Mouse (Mus musculus) cerebellum, adult 2 months (tissue): ENCODE data around the gene E2f1. TPM values are rescaled to one million over a fixed set of nuclear protein-coding genes. Genes with fewer than 3 reads are reported as not detected.

Experiments used
- DNase-seq, 2 experiments: peaks; one replicate each; pipeline ENCODE4 v3.0.0; 2021
- H3K27ac ChIP-seq: fragments of 200-500 bp; 2 replicates; pipeline ENCODE4 v1.5.1; 2012; ENCODE audit warnings: low read length, control low read depth, inconsistent platforms; ENCODE audit not compliant: insufficient read depth
- H3K27me3 ChIP-seq: fragments of 200-500 bp; 2 replicates; pipeline ENCODE4 v1.6.1; 2012; ENCODE audit warnings: inconsistent platforms, mild to moderate bottlenecking, low read length, moderate library complexity; ENCODE audit not compliant: control insufficient read depth, insufficient read depth
- H3K4me1 ChIP-seq: fragments of 200-500 bp; 2 replicates; pipeline ENCODE4 v1.6.1; 2011; ENCODE audit warnings: low read length; ENCODE audit not compliant: control insufficient read depth, insufficient read depth
- H3K4me3 ChIP-seq: fragments of 200-500 bp; replicated peaks from 2 replicates; pipeline ENCODE3; 2011; ENCODE audit warnings: mild to moderate bottlenecking, low read depth, low read length, control low read depth; ENCODE audit not compliant: insufficient read depth
- CTCF ChIP-seq: fragments of 200-500 bp; IDR thresholded peaks from 2 replicates; pipeline ENCODE4 v1.5.1; 2011; ENCODE audit warnings: low read depth, mild to moderate bottlenecking, control low read depth, low read length, moderate library complexity, borderline replicate concordance; ENCODE audit not compliant: insufficient read depth
- POLR2A ChIP-seq: fragments of 200-500 bp; IDR thresholded peaks from 2 replicates; pipeline ENCODE4 v1.6.1; 2011; ENCODE audit warnings: low read length, control low read depth, borderline replicate concordance; ENCODE audit not compliant: insufficient read depth
- WGBS: fragments of 180-500 bp; shearing (Covaris S2); methylation state at CpG from one replicate; pipeline ENCODE4 v1.1.7; 2018; 5-methylcytosine and 5-hydroxymethylcytosine counted together
- polyA plus RNA-seq: library from polyadenylated mRNA; depleted of rRNA; stranded (reverse); fragments of >200 nt; gene quantifications from 2 replicates; pipeline ENCODE4 v1.2.3, GENCODE M21; 2012

The E2f1 gene
- polyA plus RNA-seq, 1 experiment = 5.0 TPM

DNA sequence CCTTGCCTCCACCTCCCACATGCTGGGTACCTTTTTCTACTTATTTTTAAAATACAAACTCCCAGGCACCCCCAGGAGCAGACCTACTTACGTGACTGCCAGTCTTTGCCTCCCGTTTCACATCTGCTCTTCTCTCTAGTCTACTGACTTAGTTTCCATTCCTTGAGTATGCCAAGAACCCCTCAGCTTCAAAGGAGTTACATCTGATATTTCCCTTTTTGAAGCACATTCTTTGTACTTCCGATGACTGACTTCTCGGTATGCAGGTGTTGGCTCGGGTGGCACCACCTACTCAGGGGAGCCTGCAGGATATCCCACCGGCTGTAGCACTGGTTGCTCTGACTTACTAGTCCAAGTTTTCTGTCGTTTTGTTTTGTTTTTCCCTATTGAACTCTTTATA, 34.5 kb upstream of the E2f1 start:
- WGBS = 41% methylated on average over 7 of the region's 7 CpGs
- H3K27me3 ChIP-seq = no peaks in the 10 kb centered on the region
- H3K27ac ChIP-seq = no peak overlapping the region
- no peak for DNase-seq
- no peaks in the 10 kb centered on the region for H3K4me1 ChIP-seq
- TF ChIP-seq POLR2A = no peak
- TF ChIP-seq CTCF = no peak
- H3K4me3 ChIP-seq = peak overlapping the region; percentile 20

DNA sequence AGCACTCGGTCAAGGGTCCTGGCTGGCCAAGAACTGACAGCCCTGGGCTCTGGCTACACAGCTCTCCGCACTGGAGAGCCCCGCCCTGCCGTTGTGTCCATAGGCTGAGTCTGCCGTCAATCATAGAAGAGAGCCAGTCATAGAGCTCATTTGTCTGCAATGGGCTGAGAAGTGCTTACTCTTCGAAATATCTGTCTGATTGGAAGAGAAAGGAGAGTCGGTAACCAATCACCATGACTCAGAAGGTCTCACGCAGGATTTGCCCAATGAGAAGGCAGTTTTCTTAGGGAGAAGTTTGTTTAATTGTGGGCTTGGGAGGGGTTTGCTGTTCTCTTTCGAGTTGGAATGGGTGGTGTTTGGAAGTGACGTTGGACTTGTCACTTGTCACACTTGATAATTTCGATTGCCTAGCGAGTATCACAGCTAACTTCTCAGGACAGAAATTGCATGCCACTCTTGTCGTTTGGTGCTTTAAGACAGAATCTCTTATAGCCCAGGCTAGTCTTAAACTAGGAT, 34.0 kb upstream of the E2f1 start, which contains the start of gene Pxmp4:
Gene Pxmp4 (minus strand): TSS at position 71 of the 516 bp plus-strand sequence.
- H3K27ac ChIP-seq = peak within 1 kb of the TSS; percentile 75
- peak; percentile 64; the same call in 1 of the 2 replicates for TF ChIP-seq POLR2A
- no peak for TF ChIP-seq CTCF
- peak; percentile 99 to 100 for DNase-seq
- no peaks in the 10 kb centered on the region for H3K27me3 ChIP-seq
- WGBS = under 1% methylated on average over 13 of the region's 13 CpGs
- H3K4me1 ChIP-seq = no peaks in the 10 kb centered on the region
- peak within 1 kb of the TSS; percentile 84 for H3K4me3 ChIP-seq

DNA sequence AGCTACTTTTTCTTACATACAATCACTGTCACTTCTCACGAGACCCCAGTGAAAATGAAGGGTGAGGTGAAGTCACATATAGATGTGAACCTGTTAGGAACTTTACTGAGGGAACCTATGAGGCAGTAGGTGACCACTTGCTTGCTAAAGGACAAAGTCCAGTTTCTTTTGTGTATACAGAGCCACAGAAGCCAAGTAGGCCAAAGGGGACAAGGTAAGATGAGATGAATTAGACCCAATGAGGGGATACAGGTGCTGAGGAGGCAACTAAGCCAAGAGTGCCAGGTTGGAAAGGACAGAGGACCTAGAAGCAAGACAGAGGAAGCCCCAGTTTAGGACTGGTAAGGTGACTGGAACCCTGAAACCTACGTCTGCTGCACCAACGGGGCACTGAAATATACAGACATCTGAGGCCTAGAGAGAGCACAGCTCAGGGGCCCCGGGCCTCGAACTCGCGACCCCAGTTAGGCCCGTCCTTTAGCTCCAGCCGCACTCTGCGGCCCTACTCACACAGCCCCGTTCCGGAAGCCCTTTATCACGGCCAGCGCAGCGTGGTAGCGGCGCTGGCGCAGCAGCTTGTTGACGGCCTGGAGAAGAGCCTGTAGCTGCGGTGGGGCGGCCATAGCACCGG, 33.4 kb upstream of the E2f1 start:
- Histone ChIP-seq H3K4me1 (no peaks in the 10 kb centered on the region), H3K27me3 (no peaks in the 10 kb centered on the region), H3K27ac (peak overlapping the region; percentile 75), H3K4me3 (peak overlapping the region; percentile 84)
- 14% methylated on average over 22 of the region's 22 CpGs for WGBS
- TF ChIP-seq POLR2A (no peak), CTCF (no peak)
- no peak for DNase-seq

DNA sequence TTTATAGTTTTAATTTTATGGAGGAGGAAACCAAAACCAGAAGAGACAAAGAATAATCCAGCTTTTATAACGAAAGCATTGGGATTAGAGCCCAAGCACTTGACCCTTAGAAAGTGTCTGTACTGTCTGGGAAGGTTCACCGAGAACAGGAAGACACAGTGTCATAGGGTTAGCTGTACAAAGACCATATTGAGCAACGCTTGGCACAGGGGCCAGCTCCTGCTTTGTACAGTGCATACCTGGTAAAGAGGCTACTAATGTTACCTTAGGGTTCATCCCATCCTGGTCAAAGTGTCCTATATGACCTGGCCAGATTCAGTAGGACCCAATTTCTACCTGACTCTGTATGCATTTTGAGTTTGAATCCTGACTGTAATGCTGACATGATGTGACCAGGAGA, 31.6 kb upstream of the E2f1 start:
- Histone ChIP-seq H3K27ac (no peak overlapping the region), H3K4me1 (no peaks in the 10 kb centered on the region), H3K27me3 (no peaks in the 10 kb centered on the region), H3K4me3 (no peak overlapping the region)
- DNase-seq = no peak
- 70% methylated on average over 3 of the region's 3 CpGs for WGBS
- TF ChIP-seq POLR2A = no peak
- TF ChIP-seq CTCF = no peak

DNA sequence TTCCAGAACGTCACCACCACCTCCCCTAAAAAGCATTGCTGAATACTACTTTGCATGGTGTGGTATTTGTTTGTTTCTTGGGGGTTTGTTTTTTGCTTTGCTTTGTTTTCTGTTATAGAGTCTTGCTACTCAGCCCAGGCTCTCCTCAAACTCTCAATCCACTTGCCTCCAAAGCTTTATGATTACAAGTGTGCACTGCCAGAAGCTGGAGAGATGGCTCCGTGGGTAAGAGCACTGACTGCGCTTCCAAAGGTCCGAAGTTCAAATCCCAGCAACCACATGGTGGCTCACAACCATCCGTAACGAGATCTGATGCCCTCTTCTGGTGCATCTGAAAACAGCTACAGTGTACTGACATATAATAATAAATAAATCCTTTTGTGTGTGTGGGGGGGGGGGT, 30.9 kb upstream of the E2f1 start:
- no peak for DNase-seq
- H3K4me1 ChIP-seq = 0 out of 2 replicates have a peak, but pooled peaks cover 4% of the 10 kb centered on the region
- TF ChIP-seq CTCF (no peak), POLR2A (no peak)
- H3K4me3 ChIP-seq = no peak overlapping the region
- 75% methylated on average over 6 of the region's 6 CpGs for WGBS
- H3K27ac ChIP-seq = no peak overlapping the region
- H3K27me3 ChIP-seq = no peaks in the 10 kb centered on the region

DNA sequence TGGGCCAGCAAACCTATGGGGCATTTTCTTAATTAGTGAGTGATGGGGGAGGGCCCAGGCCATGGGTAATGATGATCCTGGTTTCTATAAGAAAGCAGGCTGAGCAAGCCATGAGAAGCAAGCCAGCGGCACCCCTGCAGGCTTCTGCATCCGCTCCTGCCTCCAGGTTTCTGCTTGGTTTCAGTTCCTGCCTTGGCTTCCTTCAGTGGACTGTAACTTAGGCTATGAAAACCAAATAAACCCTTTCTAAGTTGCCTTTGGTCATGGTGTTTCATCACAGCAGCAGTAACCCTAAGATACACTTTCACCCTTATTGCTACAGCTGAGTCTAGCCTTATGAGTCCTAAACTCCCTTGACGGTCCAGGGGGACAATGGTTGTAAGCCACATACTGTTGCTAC, 27.7 kb upstream of the E2f1 start:
- Histone ChIP-seq H3K27me3 (no peaks in the 10 kb centered on the region), H3K4me3 (no peak overlapping the region), H3K4me1 (0 out of 2 replicates have a peak, but pooled peaks cover 4% of the 10 kb centered on the region), H3K27ac (no peak overlapping the region)
- 95% methylated on average over 3 of the region's 3 CpGs for WGBS
- DNase-seq = no peak
- no peak for TF ChIP-seq POLR2A
- no peak for TF ChIP-seq CTCF

DNA sequence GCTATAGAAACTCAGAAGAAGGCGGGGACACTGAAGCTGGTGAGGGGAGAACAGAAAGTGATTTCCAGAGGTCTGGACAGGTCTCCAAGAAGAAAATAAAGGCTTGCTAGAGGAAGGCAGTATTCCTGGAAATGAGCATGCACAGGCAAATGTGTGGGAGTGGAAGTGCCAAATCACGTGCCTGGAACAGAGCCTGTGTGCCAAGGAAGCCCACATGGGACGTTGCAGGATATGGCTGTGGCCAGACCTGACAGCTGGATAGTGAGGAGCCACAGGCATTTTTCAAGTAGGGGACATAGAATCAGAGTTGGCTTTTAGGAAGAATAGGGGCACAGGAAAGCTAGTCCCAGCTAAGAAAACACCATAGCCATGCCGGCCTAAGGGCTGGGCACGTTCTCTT, 26.1 kb upstream of the E2f1 start:
- peak in 1 of 2 experiments; percentile 25 for DNase-seq
- H3K4me3 ChIP-seq = no peak overlapping the region
- TF ChIP-seq POLR2A (no peak), CTCF (no peak)
- H3K27me3 ChIP-seq = no peaks in the 10 kb centered on the region
- WGBS = 23% methylated on average over 5 of the region's 5 CpGs
- 0 out of 2 replicates have a peak, but pooled peaks cover 4% of the 10 kb centered on the region for H3K4me1 ChIP-seq
- no peak overlapping the region for H3K27ac ChIP-seq

DNA sequence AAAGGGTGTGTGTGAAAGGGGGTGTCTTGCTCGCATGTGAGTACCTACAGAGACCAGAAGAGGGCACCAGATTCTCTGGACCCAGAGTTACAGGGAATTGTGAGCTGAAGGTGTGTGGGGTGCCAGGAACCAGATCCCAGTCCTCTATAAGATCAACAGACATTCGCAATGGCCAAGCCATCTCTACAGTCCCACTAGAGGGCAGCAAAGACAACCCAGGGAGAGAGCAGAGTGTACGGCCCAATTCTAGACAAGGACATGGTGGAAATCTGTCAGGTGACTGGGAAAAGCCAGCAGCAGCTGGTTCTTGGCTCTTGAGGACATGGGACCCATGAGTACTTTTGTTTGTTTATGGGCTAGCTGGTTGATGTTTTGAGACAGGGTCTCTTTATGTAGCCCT, 23.3 kb upstream of the E2f1 start:
- Histone ChIP-seq H3K27ac (no peak overlapping the region), H3K4me3 (no peak overlapping the region), H3K4me1 (0 out of 2 replicates have a peak, but pooled peaks cover 4% of the 10 kb centered on the region), H3K27me3 (no peaks in the 10 kb centered on the region)
- TF ChIP-seq POLR2A = no peak
- peak; percentile 64 for TF ChIP-seq CTCF
- WGBS = 82% methylated on average over 3 of the region's 3 CpGs
- DNase-seq = peak; percentile 37 to 38
